Mouse (Mus musculus) adrenal gland (tissue): Measurements from ENCODE around the gene Spaca1.
"Not testable (repeated sequence)": the region's sequence is repeated elsewhere in the genome, so short reads cannot be mapped to it uniquely, and the experiment has no call there.

Experiments used
- intact Hi-C: fragments of 180-260 bp; cut with DNase I; formaldehyde crosslinking; loops from one replicate; pipeline ENCODE4 v1.15.1; 2025
- long read RNA-seq, 2 experiments: library from polyadenylated mRNA; unstranded; transcript quantifications; one replicate each; pipeline ENCODE4 v2.0.0; 2020; ENCODE audit warnings: borderline replicate concordance in 1 of 2; ENCODE audit not compliant: insufficient replicate concordance in 1 of 2

Spaca1 gene
- long read RNA-seq, experiment 1, result 0 reads
- long read RNA-seq, experiment 2, partial matches to known transcripts, result 0 of 1 reads
- long read RNA-seq, experiment 2, other reads (novel, unspliced or antisense), result 0 of 1 reads

- intact Hi-C loops, result no loop called here
Observed at GRCm38 (mm10) chr4:34049571-34050255, at the start of gene Spaca1. Spaca1 (minus strand) TSS chr4:34050191.

- intact Hi-C loops, result not testable (repeated sequence)
Observed at GRCm38 (mm10) chr4:34087286-34087685, 37.3 kb upstream of the Spaca1 start.

GRCm38 (mm10) chr4:34081064-34081463, 31.1 kb upstream of the Spaca1 start:
- intact Hi-C loops, result no loop called here

GRCm38 (mm10) chr4:34069002-34069401, 19.0 kb upstream of the Spaca1 start:
- intact Hi-C loops, result no loop called here

DNA sequence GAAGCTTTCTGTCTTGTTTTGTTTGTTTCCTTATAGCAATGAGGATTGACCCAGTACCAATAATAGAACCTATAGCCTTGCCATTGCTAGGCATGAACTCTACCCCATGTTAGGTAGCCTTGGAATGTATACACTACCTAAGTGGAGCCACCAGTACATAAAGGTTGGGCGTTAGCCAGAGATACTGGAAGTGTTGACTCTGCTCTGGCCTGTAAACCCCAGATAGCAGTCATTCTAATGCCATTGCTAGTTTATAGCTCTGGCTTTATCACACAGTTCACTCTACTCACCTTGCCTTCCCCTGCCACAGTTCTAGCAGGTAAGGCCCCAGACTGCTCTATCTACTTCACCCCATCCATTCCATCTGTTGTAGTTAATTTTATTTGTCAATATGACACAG, 8.3 kb upstream of the Spaca1 start:
- intact Hi-C loops, result no loop called here

GRCm38 (mm10) chr4:34026771-34027170, 23.2 kb downstream of the Spaca1 start:
- intact Hi-C loops, result no loop called here

DNA sequence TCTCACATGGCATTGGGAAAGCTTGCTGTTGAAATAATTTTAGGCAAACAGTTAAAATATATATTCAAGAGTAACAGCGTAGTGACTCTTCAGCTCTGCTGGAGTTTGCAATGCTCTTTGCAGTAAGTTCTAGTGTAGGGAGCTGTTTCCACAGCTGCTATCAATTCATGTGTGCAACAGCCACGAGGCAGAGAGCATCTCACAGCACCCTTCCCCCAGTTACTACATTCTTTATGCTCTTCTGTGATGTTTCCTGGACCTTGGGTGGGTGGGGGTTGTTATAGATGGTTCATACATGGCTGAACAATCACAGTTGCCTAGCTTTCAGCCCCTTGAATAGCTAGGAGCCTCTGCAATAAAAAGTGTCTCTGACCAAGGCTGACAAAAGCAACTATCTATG, 28.5 kb downstream of the Spaca1 start:
- intact Hi-C loops, result no loop called here

DNA sequence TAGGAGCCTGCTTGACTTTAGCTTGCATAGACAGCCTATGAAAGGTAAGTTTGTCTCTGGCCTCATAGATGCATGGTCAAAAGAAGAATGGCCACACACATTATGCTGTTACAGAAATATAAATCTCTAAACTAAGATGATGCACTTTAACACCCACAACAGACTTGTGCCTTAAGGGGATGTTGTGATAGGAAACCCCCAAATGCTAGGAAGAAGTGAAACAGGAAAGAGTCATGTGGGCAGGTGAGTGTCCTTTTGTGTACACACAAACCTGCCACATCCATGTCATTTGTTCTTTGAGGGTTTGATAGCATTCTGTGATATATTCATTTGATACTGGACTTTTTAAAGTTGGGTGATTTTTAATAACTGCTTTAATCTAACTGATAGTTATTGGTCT, 53.6 kb downstream of the Spaca1 start:
- intact Hi-C loops, result no loop called here

DNA sequence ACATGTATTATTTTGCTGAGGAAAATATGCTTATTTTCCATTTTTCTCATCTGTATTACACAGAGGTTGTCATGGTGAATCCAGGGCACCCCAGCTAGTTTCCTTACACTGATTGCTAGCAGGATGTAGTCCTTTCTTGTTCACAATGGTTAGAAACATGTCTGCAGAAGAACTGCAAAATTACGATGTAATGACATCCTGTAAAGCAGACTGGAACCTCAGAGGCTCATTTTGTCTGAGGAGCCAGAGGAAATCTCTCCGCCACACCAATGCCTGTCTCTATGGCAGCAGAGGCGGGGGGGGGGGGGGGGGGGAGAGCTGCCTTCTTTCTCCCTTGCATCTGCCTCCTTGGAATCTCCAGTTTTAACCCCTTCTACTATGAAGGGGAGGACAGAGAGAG, 57.3 kb downstream of the Spaca1 start:
- intact Hi-C loops, result no loop called here

GRCm38 (mm10) chr4:33988466-33989089, 61.4 kb downstream of the Spaca1 start:
- intact Hi-C loops, result no loop called here
